Mouse (Mus musculus) layer of hippocampus, adult 9-11 months (tissue): ENCODE measurements around the gene Pde8a.

Experiments used
- DNase-seq: peaks from one replicate; pipeline ENCODE4 v3.0.0; 2022

Gene Pde8a

DNA sequence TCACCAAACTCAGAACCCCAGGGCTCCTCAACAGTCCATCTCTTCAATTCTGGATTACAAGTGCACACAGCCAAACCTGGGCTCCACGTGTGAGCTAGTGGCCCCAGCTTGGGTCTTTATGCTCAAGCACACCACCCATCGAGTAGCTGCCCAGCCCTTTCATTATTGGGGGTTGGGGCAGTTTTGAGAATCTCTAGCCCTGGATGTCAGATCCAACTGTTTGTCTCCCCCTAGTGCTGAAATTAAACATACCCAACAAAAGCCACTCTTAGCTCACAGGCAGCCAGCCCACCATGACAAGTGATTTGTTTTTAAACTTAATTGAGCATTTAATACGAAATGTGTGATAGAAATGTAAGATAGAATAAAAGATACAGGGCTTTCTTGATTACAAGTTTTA lies 128.2 kb downstream of the Pde8a start:
- DNase-seq = no peak

DNA sequence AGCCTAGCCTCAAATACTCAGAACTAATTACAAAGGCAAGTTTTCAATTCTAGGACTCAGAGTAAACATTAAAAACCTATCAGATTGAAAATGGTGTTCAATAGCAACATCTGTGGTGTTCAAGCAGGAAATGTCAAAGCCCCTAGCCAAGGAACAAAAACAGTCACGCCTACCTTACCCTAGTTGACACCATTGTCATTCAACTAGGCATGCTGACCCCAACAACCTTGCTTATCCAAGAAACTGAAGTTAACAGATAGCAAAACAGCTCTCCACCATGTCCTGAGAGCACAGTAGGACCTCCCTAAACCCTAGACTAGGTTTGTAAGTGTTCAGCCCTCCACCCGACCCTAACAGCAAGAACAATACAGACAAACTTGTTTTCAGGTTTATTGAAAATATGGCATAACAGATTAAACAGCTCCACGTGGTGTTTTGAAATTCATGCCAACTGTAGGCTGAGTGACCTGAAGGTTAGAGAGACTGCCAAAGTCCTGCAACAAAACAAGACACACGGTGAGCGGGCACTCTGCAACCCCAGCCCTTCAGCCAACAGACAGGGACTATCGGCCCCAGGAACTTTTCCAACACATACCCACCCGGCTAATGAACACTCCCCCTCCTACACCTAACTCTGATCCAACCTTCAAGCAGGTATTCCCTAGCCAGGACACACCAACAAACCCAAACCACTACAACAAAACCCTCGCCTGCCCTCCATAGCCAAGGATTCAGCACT lies 129.1 kb downstream of the Pde8a start:
- DNase-seq = no peak

DNA sequence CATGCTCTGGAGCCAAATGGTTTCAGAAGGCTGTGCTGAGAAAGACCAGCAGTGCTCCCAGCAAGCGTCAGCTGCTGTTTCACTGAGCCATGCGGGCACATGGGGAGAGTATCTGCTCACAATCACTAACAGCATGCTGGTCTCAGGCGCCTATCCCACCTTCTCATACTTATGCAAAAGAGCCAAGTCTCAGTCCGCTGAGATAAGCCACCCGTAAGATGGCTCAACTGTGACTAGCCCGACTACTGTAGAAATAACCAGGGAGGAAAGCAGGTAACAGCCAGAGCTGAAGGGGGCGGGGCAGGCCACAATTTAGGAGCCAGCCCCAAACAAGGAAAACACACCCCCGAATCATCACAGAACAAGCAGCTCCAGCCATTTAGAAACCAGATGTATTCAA lies 129.9 kb downstream of the Pde8a start:
- no peak for DNase-seq

DNA sequence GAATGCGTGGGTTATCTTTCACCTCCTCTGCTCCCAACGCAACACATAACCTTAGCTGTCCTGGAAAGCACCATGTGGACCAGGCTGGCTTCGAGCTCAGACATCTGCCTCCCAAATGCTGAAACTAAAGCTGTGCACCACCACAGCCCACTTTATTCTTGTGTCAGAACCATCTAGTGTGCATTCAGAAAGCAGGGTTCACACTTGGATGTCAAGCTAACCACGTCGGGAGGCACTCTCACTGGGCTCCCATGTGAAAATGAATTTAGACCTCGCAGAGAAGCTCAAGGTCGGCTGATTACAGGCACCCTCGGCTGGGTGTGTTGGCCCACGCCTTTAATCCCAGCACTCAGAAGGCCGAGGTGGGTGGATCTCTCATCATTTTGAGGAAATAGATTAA lies 130.4 kb downstream of the Pde8a start:
- no peak for DNase-seq

DNA sequence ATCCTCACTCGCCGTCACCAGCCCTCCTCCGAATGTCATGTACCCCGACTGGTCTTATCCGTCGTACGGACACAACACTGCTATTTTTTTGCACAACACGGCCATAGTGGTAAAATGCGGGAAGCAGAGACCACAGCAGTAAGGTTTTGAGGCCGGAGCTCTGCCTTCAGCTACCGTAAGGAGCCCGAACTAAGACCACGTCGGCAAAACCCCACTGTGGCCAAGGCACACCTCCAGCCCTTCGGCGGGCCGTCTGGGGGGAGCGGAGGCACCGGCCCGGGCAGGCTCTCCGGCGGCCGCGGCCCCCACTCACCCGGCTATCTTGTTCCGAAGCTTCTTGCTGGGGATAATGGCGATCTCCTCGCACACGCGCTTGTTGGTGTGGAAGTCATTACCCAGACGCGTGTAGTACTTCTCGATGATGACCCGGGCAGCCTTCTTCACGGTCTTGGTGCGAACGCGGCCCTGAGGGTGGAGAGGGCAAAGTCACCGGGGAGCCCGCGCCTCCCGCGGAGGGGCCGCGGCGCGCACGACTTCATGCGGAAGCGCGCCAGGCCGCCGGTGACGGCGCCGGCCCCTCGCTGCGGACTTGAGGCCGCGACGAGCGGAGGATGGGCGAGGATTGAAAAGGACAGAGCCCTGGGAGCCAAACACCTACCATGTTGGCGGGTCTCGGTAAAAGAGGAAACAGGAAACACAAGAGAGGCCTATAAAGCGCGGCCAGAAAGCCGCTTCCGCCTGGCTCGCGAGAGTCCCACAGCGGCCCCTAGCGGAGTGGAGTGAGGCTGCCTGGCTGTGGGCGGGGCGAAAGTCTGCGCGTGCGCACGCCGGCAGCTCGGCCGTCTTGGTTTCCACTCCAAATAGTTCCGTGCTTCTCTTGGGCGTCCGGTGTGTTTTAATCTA lies 131.4 kb downstream of the Pde8a start, which contains the start of gene Rps17:
Rps17 (minus strand) TSS at position 711 of the 903 bp plus-strand sequence.
- peak; percentile 93 for DNase-seq

DNA sequence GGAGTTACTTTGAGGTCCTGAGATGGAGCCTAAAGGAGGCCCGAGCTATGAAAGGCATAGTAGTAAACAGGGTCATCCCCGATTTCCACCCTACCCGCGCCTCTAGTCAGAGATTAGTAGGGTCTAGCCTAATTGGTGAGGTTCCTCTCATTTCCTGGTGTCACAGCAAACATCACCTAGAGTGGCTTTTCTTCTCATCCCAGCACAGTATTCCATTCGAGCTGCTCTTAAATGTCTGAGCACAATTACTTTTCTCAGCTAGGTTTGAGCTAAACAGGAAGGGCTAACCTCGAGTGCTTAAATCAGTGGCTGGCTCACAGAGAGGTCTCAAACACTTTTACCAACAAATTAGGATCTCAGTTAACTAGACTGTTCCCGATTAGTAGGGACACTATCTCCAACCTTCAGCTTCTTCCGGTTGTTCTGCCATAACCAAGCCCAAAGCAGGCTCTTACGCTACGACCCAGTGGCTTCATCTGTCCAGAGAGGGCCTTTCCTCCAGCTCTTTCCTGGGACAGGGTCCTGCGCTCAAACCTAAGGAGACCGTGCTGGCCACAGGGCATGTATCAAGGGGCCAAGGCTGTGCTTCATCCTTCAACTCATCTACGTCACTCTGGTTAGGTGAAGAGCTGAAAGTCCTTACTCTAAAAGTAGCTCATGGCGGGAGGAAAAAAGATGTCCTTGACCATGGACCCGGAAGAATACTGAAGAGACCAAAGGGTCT lies 132.2 kb downstream of the Pde8a start:
- no peak for DNase-seq

DNA sequence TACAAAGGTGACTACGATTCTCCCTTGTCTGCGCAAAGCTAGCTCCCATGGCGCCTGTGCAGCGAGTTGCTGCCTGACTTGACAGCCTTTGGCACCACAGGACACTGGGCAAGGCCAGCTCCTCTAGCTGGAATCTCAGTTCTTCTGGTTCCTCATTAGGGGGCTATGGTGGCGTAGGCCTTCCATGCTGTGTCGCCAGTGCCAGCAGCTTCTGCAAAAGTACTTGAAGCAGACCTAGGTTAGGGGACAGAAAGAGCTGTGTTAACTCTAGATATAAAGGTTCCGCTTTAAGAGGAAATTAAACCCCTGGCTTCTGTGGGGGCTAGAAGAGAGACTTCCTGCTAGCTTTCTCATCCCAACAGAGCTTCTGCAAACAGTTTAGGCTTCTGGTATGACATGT lies 134.8 kb downstream of the Pde8a start:
- no peak for DNase-seq

DNA sequence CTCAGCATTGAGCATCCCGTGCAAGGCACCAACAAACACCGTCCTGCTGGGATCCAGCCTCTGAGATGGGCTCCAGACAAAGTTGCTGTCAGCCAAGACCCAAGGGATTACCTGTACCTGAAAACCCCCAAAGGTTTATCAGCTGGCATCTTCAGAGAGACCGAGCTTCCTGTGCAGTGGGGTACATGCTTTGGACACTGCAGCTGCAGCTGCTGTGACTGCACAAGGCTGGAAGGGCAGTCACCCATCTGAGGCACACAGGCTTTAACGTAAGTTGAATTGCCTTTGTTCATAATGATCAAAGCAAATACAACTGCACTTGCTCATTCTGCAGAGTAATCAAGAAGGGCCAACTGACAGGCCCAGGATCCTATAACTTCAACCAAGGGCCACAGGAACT lies 138.4 kb downstream of the Pde8a start:
- no peak for DNase-seq

DNA sequence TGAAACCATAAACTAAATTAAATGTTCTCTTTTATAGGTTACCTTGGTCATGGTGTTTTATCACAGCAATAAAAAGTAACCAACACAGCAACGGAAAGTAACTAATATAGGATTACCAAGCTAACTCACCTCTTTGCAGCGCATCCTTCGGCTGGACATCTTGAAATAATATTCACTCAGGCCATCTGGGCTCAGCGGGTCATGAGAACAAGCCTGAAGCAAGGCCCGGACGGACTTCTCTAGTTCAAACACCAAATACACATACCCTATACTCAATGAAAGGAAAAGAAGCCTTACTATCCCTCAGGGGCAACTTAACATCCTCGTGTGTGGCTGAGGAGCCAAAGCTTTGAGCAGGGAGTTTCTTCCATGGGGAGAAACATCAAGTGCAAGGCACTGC lies 142.3 kb downstream of the Pde8a start:
- DNase-seq = no peak

DNA sequence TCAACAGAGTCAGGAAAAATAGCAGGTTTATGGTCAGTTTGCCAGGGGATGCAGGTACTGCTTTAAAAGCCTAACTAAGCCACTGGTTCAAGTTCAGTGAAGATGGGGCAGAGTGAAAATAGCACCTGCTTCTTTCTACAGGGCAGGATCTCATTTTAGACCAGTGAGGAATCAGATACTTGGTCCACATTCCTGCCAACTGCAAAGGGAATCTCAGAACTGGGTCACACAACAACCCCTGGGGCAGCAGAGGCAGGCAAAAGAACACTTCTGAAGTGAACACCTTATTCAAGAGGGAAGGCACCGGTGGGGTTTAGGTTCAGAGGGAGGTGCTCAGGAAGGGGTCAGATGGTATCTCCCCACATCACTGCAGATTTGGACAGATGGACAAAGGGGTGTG lies 143.0 kb downstream of the Pde8a start:
- DNase-seq = no peak

DNA sequence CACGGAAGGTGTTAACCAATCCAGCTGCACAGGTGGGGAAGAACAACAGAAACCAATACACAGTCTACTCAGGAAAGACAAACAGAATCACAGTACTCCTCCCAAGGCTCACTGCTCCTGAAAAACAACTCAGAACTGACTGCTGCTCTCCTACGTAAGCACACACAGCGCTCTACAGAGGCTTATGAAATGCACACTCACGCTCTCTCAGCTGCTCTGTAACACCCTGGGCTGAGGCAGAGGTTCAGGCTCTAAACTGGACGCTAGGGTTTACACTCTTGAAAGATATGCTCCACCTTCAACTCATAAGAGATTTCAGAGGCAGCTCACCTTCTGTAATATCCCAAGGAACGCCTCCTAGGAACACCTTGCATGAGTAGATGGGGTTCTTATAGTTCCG lies 143.6 kb downstream of the Pde8a start:
- no peak for DNase-seq

DNA sequence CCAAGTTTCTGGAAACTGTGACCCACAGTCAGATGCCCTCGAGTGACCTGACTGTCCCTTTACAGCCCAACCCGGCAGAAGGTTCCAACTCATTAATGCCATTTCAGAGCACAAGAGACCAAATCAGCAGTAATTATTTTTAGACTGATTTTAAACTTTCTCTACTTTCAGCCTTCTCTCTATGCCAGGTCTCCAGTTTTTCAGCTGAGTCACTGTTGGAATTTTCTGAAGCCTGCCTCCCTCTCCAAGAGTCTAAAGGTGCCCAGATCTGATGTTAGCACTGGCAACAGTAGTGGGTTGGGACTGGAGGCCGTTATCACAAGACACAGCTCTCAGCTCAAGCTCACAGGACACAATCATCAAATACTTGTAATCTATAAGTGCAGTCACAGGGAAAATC lies 154.6 kb downstream of the Pde8a start:
- DNase-seq = no peak

DNA sequence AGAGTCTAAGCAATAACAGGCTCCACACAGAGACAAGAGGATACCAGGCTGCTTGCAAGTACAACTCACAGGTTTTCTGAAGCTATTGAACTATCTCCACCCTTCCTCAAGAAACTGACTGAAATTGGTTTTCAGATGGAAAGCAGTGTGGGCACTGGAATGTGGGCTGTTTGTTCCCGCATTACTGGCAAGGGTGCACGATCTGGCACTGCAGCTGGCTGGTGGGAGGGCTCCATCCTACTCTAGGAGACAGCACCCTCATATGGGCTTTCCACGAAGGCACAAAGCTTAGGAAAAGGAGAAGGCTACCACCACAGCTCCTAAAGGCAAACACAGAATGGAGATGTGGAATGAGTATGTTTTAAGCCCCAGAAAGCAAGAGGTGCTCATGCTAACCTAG lies 156.3 kb downstream of the Pde8a start:
- peak; percentile 89 for DNase-seq

DNA sequence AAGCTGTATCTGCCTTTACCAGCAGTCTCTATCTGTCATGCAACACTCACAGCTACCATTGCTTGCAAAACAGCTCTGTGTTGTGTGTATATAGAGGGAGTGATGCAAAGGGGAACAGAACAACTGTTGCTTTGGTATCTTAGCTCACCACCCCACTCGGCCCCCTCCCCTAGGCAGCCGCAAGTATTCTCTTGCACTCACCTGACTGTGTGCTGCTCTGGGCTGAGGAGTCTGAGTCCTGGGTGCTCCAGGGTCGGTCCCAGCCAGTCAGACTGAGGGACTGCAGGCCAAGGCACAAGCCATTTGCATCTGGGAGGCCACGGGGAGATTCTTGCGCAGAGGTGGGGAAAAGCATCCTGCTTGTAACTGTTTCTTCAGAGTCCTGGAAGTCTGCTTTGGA lies 158.4 kb downstream of the Pde8a start:
- no peak for DNase-seq

DNA sequence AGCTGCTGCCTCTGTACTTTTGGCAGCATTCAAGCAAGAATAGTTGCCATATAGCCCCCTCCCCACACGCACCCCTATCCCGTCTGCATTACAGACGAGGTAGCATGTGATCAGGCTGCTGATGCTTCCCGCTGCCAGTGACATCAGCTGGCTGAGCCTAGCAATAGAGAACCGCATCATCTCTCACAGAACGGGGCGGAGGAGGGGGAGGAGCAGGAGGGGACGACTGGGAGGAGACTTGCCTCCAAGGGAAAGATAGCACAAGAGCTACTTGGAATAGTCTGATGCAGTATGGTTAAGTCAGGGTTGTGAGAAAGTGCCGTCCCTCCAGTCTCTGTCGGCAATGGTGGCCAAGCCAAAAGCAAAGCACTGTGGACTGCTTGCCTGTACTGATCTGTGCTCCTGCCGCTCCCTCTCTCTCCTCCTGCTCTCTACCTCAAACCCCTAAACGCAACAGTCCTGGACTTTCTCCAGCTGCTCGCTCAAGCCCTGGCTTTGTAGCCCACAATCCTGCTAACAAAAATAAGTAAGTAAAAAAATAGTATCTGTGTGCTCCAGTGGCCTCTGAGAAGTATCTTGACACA lies 159.0 kb downstream of the Pde8a start:
- DNase-seq = peak; percentile 91

DNA sequence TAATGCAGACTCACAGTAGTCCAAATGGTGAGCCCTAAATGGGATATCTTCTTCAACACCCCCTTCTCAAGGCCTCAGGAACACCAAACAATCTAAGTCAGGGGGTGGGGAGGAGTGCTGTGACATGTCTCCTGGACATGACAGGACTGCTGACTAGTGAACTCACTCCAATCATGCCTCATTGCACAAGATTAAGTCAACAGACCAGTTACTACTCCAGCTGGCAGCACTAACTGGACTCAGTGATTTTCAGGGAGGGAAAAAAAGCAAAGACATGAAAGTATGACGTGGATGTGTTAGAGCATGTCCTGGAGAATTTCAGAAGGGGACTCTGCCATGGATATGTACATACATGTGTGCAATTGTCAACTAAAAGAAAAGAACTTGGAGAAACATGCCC lies 166.0 kb downstream of the Pde8a start:
- DNase-seq = no peak
